Mouse (Mus musculus): Measurements from ENCODE around the gene Map4k2.

GRCm38 (mm10) chr19:6318145-6318544 lies 22.8 kb upstream of the Map4k2 start:
- no peak for TF ChIP-seq CTCF (IDR thresholded peaks at IDR 0.05; ENCODE audit: control insufficient read depth, insufficient read depth, insufficient read length)
- no peak for TF ChIP-seq CEBPB (IDR thresholded peaks at IDR 0.05; ENCODE audit: low read depth)
- TF ChIP-seq MAX (IDR thresholded peaks at IDR 0.05) = no peak
- no peak for TF ChIP-seq MYOD1 (IDR thresholded peaks at IDR 0.05; ENCODE audit: control insufficient read depth, insufficient read length, low read depth)
- TF ChIP-seq MYOG (IDR thresholded peaks at IDR 0.05; ENCODE audit: control insufficient read depth, extremely low read depth, insufficient read length) = no peak

Data from C2C12 (cell line).